Mouse (Mus musculus) heart, embryonic 10.5 days (tissue): ENCODE data around the gene Gng4. TPM values are rescaled to one million over a fixed set of nuclear protein-coding genes. Genes with fewer than 3 reads are reported as not detected.

Experiments
- DNase-seq: peaks from one replicate; pipeline ENCODE4 v3.0.0-alpha.2; 2017; ENCODE audit warnings: low spot score
- H3K27ac ChIP-seq: fragments of 300-500 bp; sonication (generic); 2 replicates; pipeline ENCODE4 v1.5.1; 2016; ENCODE audit warnings: mild to moderate bottlenecking
- H3K27me3 ChIP-seq: fragments of 300-500 bp; sonication (generic); 2 replicates; pipeline ENCODE4 v1.6.1; 2016; ENCODE audit warnings: mild to moderate bottlenecking; ENCODE audit not compliant: poor library complexity, insufficient read depth, severe bottlenecking
- H3K36me3 ChIP-seq: fragments of 300-500 bp; sonication (generic); 2 replicates; pipeline ENCODE4 v1.6.1; 2016; ENCODE audit warnings: mild to moderate bottlenecking, moderate library complexity
- H3K4me1 ChIP-seq: fragments of 300-500 bp; sonication (generic); 2 replicates; pipeline ENCODE4 v1.6.1; 2016; ENCODE audit warnings: mild to moderate bottlenecking
- H3K4me3 ChIP-seq: fragments of 300-500 bp; sonication (generic); 2 replicates; pipeline ENCODE4 v1.5.1; 2016; ENCODE audit warnings: mild to moderate bottlenecking, moderate library complexity
- H3K9me3 ChIP-seq: fragments of 300-500 bp; sonication (generic); 2 replicates; pipeline ENCODE4 v1.6.1; 2016; ENCODE audit warnings: mild to moderate bottlenecking, moderate library complexity
- WGBS: fragments of 180-500 bp; shearing (Covaris S2); methylation state at CpG from one replicate; pipeline ENCODE4 v1.1.7; 2016; 5-methylcytosine and 5-hydroxymethylcytosine counted together
- polyA plus RNA-seq: library from polyadenylated mRNA; unstranded; fragments of >200 nt; fragmentation: Nextera tagmentation; extraction: Ambion mirVana; gene quantifications from 2 replicates; pipeline ENCODE4 v1.2.1, GENCODE M21; 2016

The Gng4 gene
- polyA plus RNA-seq, 1 experiment from 2014 or later, result 0.51 TPM

GRCm38 (mm10) chr13:13828125-13828524, 44.3 kb downstream of the Gng4 start:
- Histone ChIP-seq H3K4me1 (no peaks in the 10 kb centered on the region), H3K4me3 (no peak overlapping the region), H3K27me3 (no peaks in the 10 kb centered on the region), H3K27ac (no peak overlapping the region), H3K36me3 (no peaks in the 10 kb centered on the region), H3K9me3 (no peaks in the 10 kb centered on the region)
- DNase-seq, result peak; percentile 57
- 44% methylated on average over 1 of the region's 1 CpGs for WGBS

- no peaks in the 10 kb centered on the region for H3K4me1 ChIP-seq
- no peaks in the 10 kb centered on the region for H3K27me3 ChIP-seq
- H3K9me3 ChIP-seq, result no peaks in the 10 kb centered on the region
- H3K4me3 ChIP-seq, result no peak overlapping the region
- DNase-seq, result peak; percentile 53
- no peaks in the 10 kb centered on the region for H3K36me3 ChIP-seq
- H3K27ac ChIP-seq, result no peak overlapping the region
- 42% methylated on average over 4 of the region's 4 CpGs for WGBS
These were observed 46.7 kb downstream of the Gng4 start for GRCm38 (mm10) chr13:13830469-13831074.

DNA sequence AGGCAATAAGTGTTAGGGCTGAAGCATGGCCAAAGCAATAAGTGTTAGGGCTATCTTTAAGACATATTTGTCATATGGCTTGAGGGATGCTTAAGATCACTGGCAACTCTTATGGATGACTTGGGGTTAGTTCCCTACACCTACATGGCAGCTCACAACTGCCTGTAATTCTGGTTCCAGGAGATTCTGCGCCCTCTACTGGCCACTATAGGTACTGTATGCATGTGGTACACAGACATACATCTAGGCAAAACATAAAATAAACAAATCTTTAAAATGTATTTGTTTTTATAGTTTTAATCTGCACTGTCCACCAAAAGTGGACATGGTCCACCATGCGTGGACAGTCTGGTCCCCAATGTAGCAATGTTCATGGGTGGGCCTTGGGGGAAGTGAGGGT, 51.3 kb downstream of the Gng4 start:
- Histone ChIP-seq H3K4me1 (no peaks in the 10 kb centered on the region), H3K4me3 (no peak overlapping the region), H3K36me3 (no peaks in the 10 kb centered on the region; the same call in 1 of the 2 replicates), H3K27ac (no peak overlapping the region), H3K27me3 (no peaks in the 10 kb centered on the region), H3K9me3 (peaks cover 5% of the 10 kb centered on the region)
- DNase-seq, result no peak
- WGBS, result 63% methylated on average over 2 of the region's 2 CpGs

- Histone ChIP-seq H3K27ac (no peak overlapping the region), H3K4me1 (no peaks in the 10 kb centered on the region), H3K36me3 (no peaks in the 10 kb centered on the region), H3K4me3 (no peak overlapping the region), H3K27me3 (no peaks in the 10 kb centered on the region), H3K9me3 (no peaks in the 10 kb centered on the region)
- DNase-seq, result no peak
- WGBS, result 54% methylated on average over 4 of the region's 4 CpGs
These were observed 61.2 kb downstream of the Gng4 start for GRCm38 (mm10) chr13:13845021-13845420.

- no peak for DNase-seq
- 68% methylated on average over 3 of the region's 3 CpGs for WGBS
- H3K27ac ChIP-seq, result no peak overlapping the region
These were observed 63.3 kb downstream of the Gng4 start for GRCm38 (mm10) chr13:13847075-13847599.

GRCm38 (mm10) chr13:13857190-13857589, 73.3 kb downstream of the Gng4 start:
- Histone ChIP-seq H3K9me3 (no peaks in the 10 kb centered on the region), H3K4me3 (no peak overlapping the region), H3K27ac (no peak overlapping the region), H3K36me3 (no peaks in the 10 kb centered on the region), H3K27me3 (no peaks in the 10 kb centered on the region), H3K4me1 (no peaks in the 10 kb centered on the region; the same call in 1 of the 2 replicates)
- WGBS, result 25% methylated on average over 4 of the region's 4 CpGs
- DNase-seq, result no peak

More at GRCm38 (mm10) chr13:13847075-13847599, 63.3 kb downstream of the Gng4 start:
- no peak overlapping the region for H3K4me3 ChIP-seq
- H3K9me3 ChIP-seq, result no peaks in the 10 kb centered on the region
- no peaks in the 10 kb centered on the region for H3K27me3 ChIP-seq
- no peaks in the 10 kb centered on the region for H3K36me3 ChIP-seq
- H3K4me1 ChIP-seq, result no peaks in the 10 kb centered on the region

- Histone ChIP-seq H3K27ac (no peak overlapping the region), H3K4me3 (no peak overlapping the region), H3K27me3 (no peaks in the 10 kb centered on the region), H3K4me1 (no peaks in the 10 kb centered on the region), H3K36me3 (no peaks in the 10 kb centered on the region), H3K9me3 (no peaks in the 10 kb centered on the region)
- DNase-seq, result no peak
- WGBS, result 63% methylated on average over 11 of the region's 11 CpGs
These were observed 78.5 kb downstream of the Gng4 start for GRCm38 (mm10) chr13:13862346-13862745.

DNA sequence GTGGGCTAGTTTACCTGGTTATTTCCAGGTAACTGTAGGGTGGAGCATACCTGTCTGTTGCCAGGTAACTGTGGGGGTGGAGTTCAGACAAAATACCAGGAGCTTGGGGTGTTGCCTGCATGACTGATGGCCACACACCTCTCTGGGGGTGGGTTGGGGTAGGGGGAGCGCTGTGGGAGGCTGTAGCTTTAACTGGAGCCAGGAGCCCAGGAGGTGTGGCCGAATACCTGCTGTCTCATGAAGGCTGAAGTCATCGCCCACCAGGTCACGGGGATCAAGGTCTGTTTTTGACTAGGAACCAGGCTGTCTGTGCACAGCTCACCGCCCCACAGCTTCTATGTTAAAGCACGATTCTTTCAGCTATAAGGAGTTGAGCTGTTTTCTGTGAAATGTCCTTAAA, 79.1 kb downstream of the Gng4 start:
- H3K9me3 ChIP-seq, result no peaks in the 10 kb centered on the region
- H3K27me3 ChIP-seq, result no peaks in the 10 kb centered on the region
- 51% methylated on average over 6 of the region's 6 CpGs for WGBS
- no peak overlapping the region for H3K27ac ChIP-seq
- H3K4me1 ChIP-seq, result no peaks in the 10 kb centered on the region
- DNase-seq, result no peak
- no peak overlapping the region for H3K4me3 ChIP-seq
- no peaks in the 10 kb centered on the region for H3K36me3 ChIP-seq

DNA sequence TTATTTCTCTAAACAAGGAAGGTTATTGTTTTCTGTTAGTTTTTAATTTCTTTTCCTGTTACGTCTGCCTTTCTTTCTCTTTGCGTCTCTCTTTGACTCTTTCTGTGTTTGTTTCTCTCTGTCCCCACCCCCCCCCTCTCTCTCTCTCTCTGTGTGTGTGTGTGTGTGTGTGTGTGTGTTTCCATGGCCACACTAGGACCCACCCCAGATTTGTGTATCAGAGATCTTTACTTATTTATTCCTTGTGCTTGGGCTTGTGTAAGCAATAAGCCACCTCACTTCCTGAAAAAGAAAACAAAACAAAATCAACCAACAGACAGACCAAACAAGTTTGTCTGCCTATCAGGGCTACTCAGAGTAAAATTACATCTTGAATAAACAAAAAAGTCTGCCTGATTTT, 82.5 kb downstream of the Gng4 start:
- no peaks in the 10 kb centered on the region for H3K4me1 ChIP-seq
- DNase-seq, result no peak
- no peaks in the 10 kb centered on the region for H3K36me3 ChIP-seq
- H3K4me3 ChIP-seq, result no peak overlapping the region
- no peaks in the 10 kb centered on the region for H3K27me3 ChIP-seq
- no peak overlapping the region for H3K27ac ChIP-seq
- no peaks in the 10 kb centered on the region for H3K9me3 ChIP-seq
- WGBS, result 72% methylated on average over 2 of the region's 2 CpGs

DNA sequence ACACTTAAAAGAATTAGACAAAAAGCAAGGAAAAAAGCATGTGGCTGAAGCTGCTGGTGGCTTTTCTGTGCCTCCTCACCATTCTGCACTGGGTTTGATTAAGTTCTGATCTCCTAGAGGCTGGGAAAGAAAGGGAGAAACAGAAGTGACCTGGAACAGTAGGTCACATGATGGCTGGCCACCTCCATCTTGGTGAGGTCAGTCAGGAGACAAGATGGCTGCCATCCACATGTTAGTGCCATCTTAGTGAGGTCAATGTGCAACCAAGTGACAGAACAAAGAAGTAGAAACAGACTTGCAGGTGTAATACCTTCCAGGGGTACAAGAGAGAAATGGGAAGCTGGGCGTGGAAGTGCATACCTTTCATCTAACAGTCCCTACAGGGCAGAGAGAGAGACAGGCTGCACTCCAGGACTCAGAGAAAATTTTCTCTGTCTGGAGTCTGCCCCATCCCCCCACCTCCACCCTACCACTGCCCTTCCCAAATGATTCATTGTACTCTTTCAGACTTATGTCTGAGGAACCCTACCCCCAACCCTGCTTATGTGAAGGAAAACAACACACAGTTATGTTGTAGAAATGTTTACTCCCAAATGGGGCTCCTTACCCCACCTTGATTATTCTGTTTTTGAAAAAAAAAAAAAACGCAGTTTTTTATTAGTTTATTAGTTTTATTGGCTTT, 83.4 kb downstream of the Gng4 start:
- Histone ChIP-seq H3K27me3 (no peaks in the 10 kb centered on the region), H3K9me3 (no peaks in the 10 kb centered on the region), H3K36me3 (no peaks in the 10 kb centered on the region), H3K4me3 (no peak overlapping the region), H3K4me1 (no peaks in the 10 kb centered on the region), H3K27ac (no peak overlapping the region)
- no peak for DNase-seq
- WGBS, result 80% methylated on average over 2 of the region's 2 CpGs

- Histone ChIP-seq H3K4me3 (no peak overlapping the region), H3K36me3 (no peaks in the 10 kb centered on the region), H3K4me1 (no peaks in the 10 kb centered on the region), H3K9me3 (no peaks in the 10 kb centered on the region), H3K27ac (no peak overlapping the region), H3K27me3 (no peaks in the 10 kb centered on the region)
- 31% methylated on average over 3 of the region's 3 CpGs for WGBS
- no peak for DNase-seq
These were observed 84.1 kb downstream of the Gng4 start for GRCm38 (mm10) chr13:13867922-13868321.
